Mouse (Mus musculus) heart, embryonic 14.5 days (tissue): Measurements from ENCODE around the gene Gm21970. TPM values are rescaled to one million over a fixed set of nuclear protein-coding genes. Genes with fewer than 3 reads are reported as not detected.

Experiments used
- ATAC-seq: fragments of 200-750 bp; cut with Nextera tagmentation; 2 replicates; pipeline ENCODE4 v1.8.0; 2017; ENCODE audit warnings: low read depth, moderate TSS enrichment; ENCODE audit not compliant: insufficient number of reproducible peaks, insufficient read depth, low FRiP score
- H3K27ac ChIP-seq, 2 experiments: fragments of 200-500 bp in 1 of 2; fragments of 300-500 bp in 1 of 2; sonication (generic) in 1 of 2; replicated peaks in 1 of 2; 2 replicates each; pipeline ENCODE4 v1.5.1; 2012 to 2014; ENCODE audit warnings: low read depth in 2 of 2, low read length in 2 of 2, control low read depth in 1 of 2, mild to moderate bottlenecking in 1 of 2, mixed read lengths in 1 of 2; ENCODE audit not compliant: control insufficient read depth in 1 of 2, insufficient read depth in 1 of 2
- H3K27me3 ChIP-seq: fragments of 300-500 bp; sonication (generic); 2 replicates; pipeline ENCODE4 v1.6.1; 2014; ENCODE audit warnings: mild to moderate bottlenecking, low read length, control low read depth; ENCODE audit not compliant: control insufficient read depth, insufficient read depth
- H3K36me3 ChIP-seq: fragments of 300-500 bp; sonication (generic); 2 replicates; pipeline ENCODE4 v1.6.1; 2014; ENCODE audit warnings: mild to moderate bottlenecking, control low read depth, low read length, mixed read lengths; ENCODE audit not compliant: control insufficient read depth, insufficient read depth
- H3K4me1 ChIP-seq, 2 experiments: fragments of 200-500 bp in 1 of 2; fragments of 300-500 bp in 1 of 2; sonication (generic) in 1 of 2; 2 replicates each; pipeline ENCODE4 v1.6.1; 2012 to 2014; ENCODE audit warnings: low read length in 2 of 2, control low read depth in 1 of 2, mixed read lengths in 1 of 2; ENCODE audit not compliant: control insufficient read depth in 2 of 2, insufficient read depth in 2 of 2
- H3K4me2 ChIP-seq: fragments of 300-500 bp; sonication (generic); 2 replicates; pipeline ENCODE4 v1.6.1; 2014; ENCODE audit warnings: mild to moderate bottlenecking, low read length
- H3K4me3 ChIP-seq, 2 experiments: fragments of 200-500 bp in 1 of 2; fragments of 300-500 bp in 1 of 2; sonication (generic) in 1 of 2; 2 replicates each; pipeline ENCODE4 v1.5.1; 2012 to 2014; ENCODE audit warnings: low read length in 2 of 2, mild to moderate bottlenecking in 2 of 2, control low read depth in 1 of 2, low read depth in 1 of 2, moderate library complexity in 1 of 2; ENCODE audit not compliant: control insufficient read depth in 1 of 2, insufficient read depth in 1 of 2
- H3K9ac ChIP-seq: fragments of 300-500 bp; sonication (generic); 2 replicates; pipeline ENCODE4 v1.6.1; 2014; ENCODE audit warnings: mild to moderate bottlenecking, low read length
- H3K9me3 ChIP-seq: fragments of 300-500 bp; sonication (generic); 2 replicates; pipeline ENCODE4 v1.6.1; 2016; ENCODE audit warnings: low read length, control low read depth; ENCODE audit not compliant: control insufficient read depth
- WGBS: fragments of 180-500 bp; shearing (Covaris S2); extraction: QIAGEN DNeasy Blood & Tissue Kit; methylation state at CpG from one replicate; pipeline ENCODE4 v1.1.7; 2014; 5-methylcytosine and 5-hydroxymethylcytosine counted together
- polyA plus RNA-seq: library from polyadenylated mRNA; unstranded; fragments of >200 nt; fragmentation: Nextera tagmentation; extraction: Ambion mirVana; gene quantifications from 2 replicates; pipeline ENCODE4 v1.2.1, GENCODE M21; 2014

Gm21970 gene
- polyA plus RNA-seq, 1 experiment from 2014 or later: not detected

GRCm38 (mm10) chr16:91416357-91416756 is 24.8 kb downstream of the Gm21970 start:
- H3K36me3 ChIP-seq: peaks cover 92% of the 10 kb centered on the region
- no peaks in the 10 kb centered on the region for H3K27me3 ChIP-seq
- no peak for ATAC-seq
- H3K4me3 ChIP-seq: no peak overlapping the region
- peaks cover 7 to 22% of the 10 kb centered on the region in 2 experiments for H3K4me1 ChIP-seq
- H3K27ac ChIP-seq: peak overlapping the region; percentile 88 to 93
- no peak overlapping the region for H3K9ac ChIP-seq
- peak overlapping the region; percentile 46 for H3K4me2 ChIP-seq
- no peaks in the 10 kb centered on the region for H3K9me3 ChIP-seq
- 94% methylated on average over 6 of the region's 6 CpGs for WGBS

DNA sequence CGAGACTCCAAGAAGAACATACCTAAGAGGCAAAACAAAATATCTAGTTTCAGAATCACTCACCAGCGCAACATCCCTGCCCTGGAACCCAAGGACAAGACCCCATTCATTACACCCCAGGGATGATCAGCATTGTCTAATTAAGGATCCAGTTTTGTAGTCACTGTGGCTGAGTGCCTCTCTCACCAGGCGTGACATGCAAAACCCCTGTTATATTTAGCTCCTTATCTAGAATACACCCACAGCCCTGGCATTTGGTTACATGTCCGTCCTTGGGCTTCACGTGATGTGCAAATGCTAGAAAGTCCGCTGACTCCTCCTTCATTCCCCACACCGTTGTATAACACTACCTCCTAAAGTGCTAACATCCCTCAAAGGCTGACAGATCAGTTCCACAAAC is 25.4 kb downstream of the Gm21970 start:
- H3K4me1 ChIP-seq: peaks cover 7 to 22% of the 10 kb centered on the region in 2 experiments
- no peaks in the 10 kb centered on the region for H3K9me3 ChIP-seq
- 25% methylated on average over 7 of the region's 7 CpGs for WGBS
- 0 out of 2 replicates have a peak overlapping the region, but pooled peaks have one; percentile 6 for H3K9ac ChIP-seq
- no peak overlapping the region for H3K4me3 ChIP-seq
- H3K36me3 ChIP-seq: peaks cover 93% of the 10 kb centered on the region
- H3K27ac ChIP-seq: peak overlapping the region; percentile 88 to 93
- no peaks in the 10 kb centered on the region for H3K27me3 ChIP-seq
- H3K4me2 ChIP-seq: peak overlapping the region; percentile 46
- peak; percentile 85 for ATAC-seq

DNA sequence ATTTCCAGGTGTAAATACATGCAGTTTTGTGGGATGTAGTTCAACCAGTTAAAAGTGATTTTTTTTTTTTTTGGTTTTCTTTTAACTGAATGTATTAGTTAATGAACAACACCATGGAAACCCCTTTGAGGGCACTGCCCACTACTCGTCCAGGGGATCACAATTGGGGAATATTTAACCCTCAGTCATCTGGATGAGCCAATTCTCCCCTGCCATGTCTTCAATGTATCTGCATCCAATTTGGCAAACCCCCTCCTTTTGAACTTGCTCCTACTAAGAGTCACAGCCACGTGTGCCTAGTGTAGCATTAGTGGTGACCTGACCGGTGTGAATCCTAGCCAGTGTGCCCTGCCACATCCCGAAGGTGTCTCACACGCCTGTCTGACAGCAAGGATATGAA is 27.0 kb downstream of the Gm21970 start:
- H3K9me3 ChIP-seq: no peaks in the 10 kb centered on the region
- WGBS: 84% methylated on average over 5 of the region's 5 CpGs
- H3K9ac ChIP-seq: no peak overlapping the region
- no peak overlapping the region for H3K27ac ChIP-seq
- peaks cover 7 to 16% of the 10 kb centered on the region in 2 experiments for H3K4me1 ChIP-seq
- no peak for ATAC-seq
- no peak overlapping the region for H3K4me2 ChIP-seq
- H3K36me3 ChIP-seq: peaks cover 93% of the 10 kb centered on the region
- H3K27me3 ChIP-seq: no peaks in the 10 kb centered on the region
- H3K4me3 ChIP-seq: no peak overlapping the region

GRCm38 (mm10) chr16:91425816-91426215 is 34.3 kb downstream of the Gm21970 start:
- H3K27me3 ChIP-seq: no peaks in the 10 kb centered on the region
- 93% methylated on average over 6 of the region's 6 CpGs for WGBS
- peaks cover 0 to 5% of the 10 kb centered on the region in 2 experiments; a peak in 1 of 4 replicates for H3K4me1 ChIP-seq
- no peak overlapping the region for H3K27ac ChIP-seq
- peaks cover 66% of the 10 kb centered on the region for H3K36me3 ChIP-seq
- ATAC-seq: no peak
- peaks cover 4% of the 10 kb centered on the region; the same call in 1 of the 2 replicates for H3K9me3 ChIP-seq
- no peak overlapping the region for H3K9ac ChIP-seq
- no peak overlapping the region for H3K4me3 ChIP-seq
- H3K4me2 ChIP-seq: no peak overlapping the region

GRCm38 (mm10) chr16:91426586-91426985 is 35.1 kb downstream of the Gm21970 start:
- Histone ChIP-seq H3K4me1 (peaks cover 0 to 5% of the 10 kb centered on the region in 2 experiments; a peak in 1 of 4 replicates), H3K36me3 (peaks cover 59% of the 10 kb centered on the region), H3K4me3 (no peak overlapping the region), H3K27me3 (no peaks in the 10 kb centered on the region), H3K9ac (no peak overlapping the region), H3K9me3 (peaks cover 4% of the 10 kb centered on the region; the same call in 1 of the 2 replicates), H3K27ac (no peak overlapping the region), H3K4me2 (no peak overlapping the region)
- WGBS: 84% methylated on average over 4 of the region's 4 CpGs
- ATAC-seq: no peak

GRCm38 (mm10) chr16:91427461-91427860 is 35.9 kb downstream of the Gm21970 start:
- no peak for ATAC-seq
- WGBS: 56% methylated on average over 5 of the region's 5 CpGs
- H3K27me3 ChIP-seq: no peaks in the 10 kb centered on the region

GRCm38 (mm10) chr16:91428259-91428865 is 36.8 kb downstream of the Gm21970 start:
- no peak for ATAC-seq
- H3K27me3 ChIP-seq: no peaks in the 10 kb centered on the region
- H3K9ac ChIP-seq: no peak overlapping the region
- H3K27ac ChIP-seq: no peak overlapping the region
- 57% methylated on average over 8 of the region's 8 CpGs for whole genome bisulfite sequencing
- peaks cover 4% of the 10 kb centered on the region; the same call in 1 of the 2 replicates for H3K9me3 ChIP-seq
- peaks cover 2 to 5% of the 10 kb centered on the region in 2 experiments; a peak in 2 of 4 replicates for H3K4me1 ChIP-seq
- H3K4me3 ChIP-seq: no peak overlapping the region
- H3K4me2 ChIP-seq: no peak overlapping the region
- peaks cover 41% of the 10 kb centered on the region for H3K36me3 ChIP-seq

More at GRCm38 (mm10) chr16:91427461-91427860, 35.9 kb downstream of the Gm21970 start:
- no peak overlapping the region for H3K9ac ChIP-seq
- H3K4me3 ChIP-seq: no peak overlapping the region
- peaks cover 4% of the 10 kb centered on the region; the same call in 1 of the 2 replicates for H3K9me3 ChIP-seq
- no peak overlapping the region for H3K4me2 ChIP-seq
- H3K36me3 ChIP-seq: peaks cover 50% of the 10 kb centered on the region
- H3K27ac ChIP-seq: no peak overlapping the region
- peaks cover 0 to 5% of the 10 kb centered on the region in 2 experiments; a peak in 1 of 4 replicates for H3K4me1 ChIP-seq
